Mouse (Mus musculus) retina, adult 2 months (tissue): ENCODE data around the gene Smtnl2.
"Not testable (repeated sequence)": the region's sequence is repeated elsewhere in the genome, so short reads cannot be mapped to it uniquely, and the experiment has no call there.

Source experiments
- DNase-seq: peaks from one replicate; pipeline ENCODE4 v3.0.0-alpha.2; 2012; ENCODE audit warnings: low read depth, low spot score

Smtnl2 gene

GRCm38 (mm10) chr11:72361385-72362346, 49.8 kb downstream of the Smtnl2 start:
- no peak for DNase-seq

- DNase-seq, result no peak
Observed at GRCm38 (mm10) chr11:72354971-72355728, 56.4 kb downstream of the Smtnl2 start.

GRCm38 (mm10) chr11:72353186-72353585, 58.3 kb downstream of the Smtnl2 start:
- DNase-seq, result no peak

- no peak for DNase-seq
Observed at GRCm38 (mm10) chr11:72352272-72352671, 59.2 kb downstream of the Smtnl2 start.

- no peak for DNase-seq
Observed at GRCm38 (mm10) chr11:72349652-72350051, 61.9 kb downstream of the Smtnl2 start.

GRCm38 (mm10) chr11:72349016-72349415, 62.5 kb downstream of the Smtnl2 start:
- no peak for DNase-seq

GRCm38 (mm10) chr11:72348563-72348962, 63.0 kb downstream of the Smtnl2 start:
- DNase-seq, result no peak

- DNase-seq, result no peak
Observed at GRCm38 (mm10) chr11:72344486-72344885, 67.0 kb downstream of the Smtnl2 start.

GRCm38 (mm10) chr11:72343904-72344303, 67.6 kb downstream of the Smtnl2 start:
- no peak for DNase-seq

GRCm38 (mm10) chr11:72343238-72343625, 68.3 kb downstream of the Smtnl2 start:
- not testable (repeated sequence) for DNase-seq

- peak; percentile 58 for DNase-seq
Observed at GRCm38 (mm10) chr11:72342549-72343237, 68.8 kb downstream of the Smtnl2 start.

GRCm38 (mm10) chr11:72339716-72340115, 71.8 kb downstream of the Smtnl2 start:
- no peak for DNase-seq
